Mouse (Mus musculus): ENCODE measurements around the gene Olfr606. TPM values are rescaled to one million over a fixed set of nuclear protein-coding genes. Genes with fewer than 3 reads are reported as not detected.
"Not testable (repeated sequence)": the region's sequence is repeated elsewhere in the genome, so short reads cannot be mapped to it uniquely, and the experiment has no call there.

The Olfr606 gene
- polyA plus RNA-seq (2015; fragmentation: Nextera tagmentation; extraction: Ambion mirVana): not detected in 2 replicates

DNA sequence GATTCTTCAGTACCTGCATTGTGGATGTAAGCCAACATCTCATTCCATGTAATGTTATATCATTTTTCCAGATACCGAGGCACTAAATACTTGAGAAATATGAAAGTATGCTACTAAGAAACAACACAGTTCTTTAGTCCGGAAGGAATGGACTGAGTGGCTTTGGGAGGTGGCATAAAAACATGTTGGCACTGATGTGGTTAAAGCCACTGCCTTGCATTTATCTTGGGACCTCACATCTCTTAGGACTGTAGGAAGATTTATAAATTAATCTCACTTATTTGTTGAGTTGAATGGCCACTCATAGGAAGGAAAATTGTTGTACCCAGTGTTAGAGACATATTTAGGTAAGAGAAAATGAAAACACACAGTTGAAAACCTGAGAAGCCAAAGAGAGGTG, at the start of gene Olfr606:
Olfr606 (plus strand) TSS at position 301 of the 400 bp plus-strand sequence.
- Histone ChIP-seq H3K27ac (no peak within 1 kb of the TSS), H3K4me1 (no peaks in the 10 kb centered on the region), H3K27me3 (no peaks in the 10 kb centered on the region), H3K9me3 (no peaks in the 10 kb centered on the region), H3K36me3 (no peaks in the 10 kb centered on the region), H3K4me3 (no peak within 1 kb of the TSS), H3K4me2 (replicated peaks) (no peak within 1 kb of the TSS), H3K9ac (no peak within 1 kb of the TSS)
- no peak for ATAC-seq (ENCODE audit: low FRiP score, low read depth)
- 90% methylated on average over 2 of the region's 2 CpGs for WGBS

DNA sequence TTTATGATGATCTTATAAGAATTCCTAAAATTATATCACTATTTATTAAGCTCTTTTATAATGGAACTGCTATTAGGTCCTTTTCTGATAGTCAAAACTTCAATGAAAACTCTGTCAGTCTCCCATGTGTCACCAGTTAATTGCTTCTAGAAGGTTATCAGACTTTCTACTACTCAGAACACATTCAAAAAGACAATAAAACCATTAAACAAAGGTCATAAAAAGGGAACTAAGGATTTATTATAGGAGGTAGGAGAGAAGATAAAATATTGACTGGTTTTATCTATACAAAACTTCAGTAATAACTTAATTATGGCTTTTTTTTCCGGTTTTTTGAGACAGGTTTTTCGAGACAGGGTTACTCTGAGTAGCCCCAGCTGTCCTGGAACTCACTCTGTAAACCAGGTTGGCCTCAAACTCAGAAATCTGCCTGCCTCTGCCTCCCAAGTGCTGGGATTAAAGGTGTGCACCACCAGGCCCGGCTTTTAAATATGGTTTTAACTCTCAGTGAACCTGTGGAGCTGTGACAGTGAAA, 42.3 kb upstream of the Olfr606 start:
- 76% methylated on average over 3 of the region's 3 CpGs for WGBS
- H3K27me3 ChIP-seq; H3K4me3 ChIP-seq; H3K9ac ChIP-seq; H3K36me3 ChIP-seq; H3K4me2 ChIP-seq (replicated peaks); H3K9me3 ChIP-seq; H3K27ac ChIP-seq; H3K4me1 ChIP-seq; ATAC-seq (ENCODE audit: low FRiP score, low read depth): not testable (repeated sequence)

DNA sequence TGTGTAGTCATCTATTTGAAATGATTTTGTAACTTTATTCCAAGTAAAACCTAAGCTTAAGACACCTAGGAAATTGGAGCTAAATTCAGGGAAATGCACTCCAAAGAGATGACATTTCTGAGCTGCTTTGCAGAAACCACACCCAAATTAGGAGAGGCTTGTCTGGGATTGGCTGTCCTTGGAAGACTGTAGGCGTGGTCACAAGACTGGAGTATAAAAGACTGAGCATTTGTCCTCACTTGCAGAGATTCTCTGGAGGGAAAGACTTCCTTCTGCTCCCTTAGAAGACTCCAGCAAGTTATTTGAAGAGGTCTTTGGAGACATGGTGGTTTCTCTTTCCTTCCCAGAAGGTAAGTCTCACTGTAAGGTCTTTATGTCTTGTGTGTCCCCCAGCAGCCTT, 34.1 kb upstream of the Olfr606 start, which contains the start of gene Usp17lc:
Usp17lc (plus strand) TSS at position 301 of the 400 bp plus-strand sequence.
- H3K4me3 ChIP-seq; H3K4me1 ChIP-seq; H3K4me2 ChIP-seq (replicated peaks); H3K27me3 ChIP-seq; ATAC-seq (ENCODE audit: low FRiP score, low read depth); H3K9ac ChIP-seq; H3K36me3 ChIP-seq; H3K9me3 ChIP-seq; H3K27ac ChIP-seq: not testable (repeated sequence)
- WGBS: 75% methylated on average over 1 of the region's 1 CpGs

DNA sequence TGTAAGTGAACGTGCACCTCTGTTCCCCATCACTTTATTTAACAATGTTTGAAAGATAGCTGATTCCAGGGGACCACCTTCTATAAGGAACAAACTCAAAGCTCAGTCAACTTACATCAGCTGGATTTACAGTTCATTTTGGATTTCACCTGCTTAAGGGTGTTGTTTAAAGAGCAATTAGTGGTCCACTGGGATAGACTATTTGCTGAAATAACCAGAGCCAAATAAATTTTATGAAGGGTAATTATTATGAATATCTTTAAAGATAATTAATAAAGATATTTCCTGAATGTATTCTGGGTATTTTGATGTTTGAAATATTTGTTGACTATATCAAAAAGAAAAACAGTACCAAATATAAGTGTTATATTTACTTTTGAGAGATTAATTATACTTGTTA, 3.5 kb upstream of the Olfr606 start, which contains the start of gene Olfr605:
Olfr605 (minus strand) TSS at position 101 of the 400 bp plus-strand sequence.
- 92% methylated on average over 1 of the region's 1 CpGs for WGBS

DNA sequence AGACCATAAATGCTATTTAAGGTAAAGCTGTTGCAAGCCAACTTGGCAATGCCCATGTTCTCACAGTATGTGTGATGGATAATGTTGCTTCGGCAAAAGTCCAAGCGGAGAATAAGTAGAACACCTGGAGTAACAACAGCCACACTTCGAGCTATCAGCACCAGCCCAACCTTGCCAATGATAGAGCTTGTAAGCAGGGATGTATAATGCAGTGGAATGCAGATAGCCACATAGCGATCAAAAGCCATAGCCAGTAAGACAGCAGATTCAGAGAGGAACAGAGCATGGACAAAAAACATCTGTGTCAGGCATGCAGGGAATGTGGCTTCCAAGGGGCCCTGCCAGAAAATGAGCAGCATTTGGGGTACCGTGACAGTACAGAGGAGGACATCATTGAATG, 11.7 kb downstream of the Olfr606 start:
- no peak for ATAC-seq (ENCODE audit: low FRiP score, low read depth)
- Histone ChIP-seq H3K4me1 (no peaks in the 10 kb centered on the region), H3K9ac (no peak overlapping the region), H3K36me3 (no peaks in the 10 kb centered on the region), H3K9me3 (no peaks in the 10 kb centered on the region), H3K27me3 (no peaks in the 10 kb centered on the region), H3K27ac (no peak overlapping the region), H3K4me2 (replicated peaks) (no peak overlapping the region), H3K4me3 (no peak overlapping the region)
- 90% methylated on average over 5 of the region's 5 CpGs for whole genome bisulfite sequencing

More for the DNA sequence above, 3.5 kb upstream of the Olfr606 start, which contains the start of gene Olfr605:
- Histone ChIP-seq H3K36me3 (no peaks in the 10 kb centered on the region), H3K9ac (no peak within 1 kb of the TSS), H3K9me3 (no peaks in the 10 kb centered on the region), H3K4me2 (replicated peaks) (no peak within 1 kb of the TSS), H3K27ac (no peak within 1 kb of the TSS), H3K4me3 (no peak within 1 kb of the TSS), H3K27me3 (no peaks in the 10 kb centered on the region), H3K4me1 (no peaks in the 10 kb centered on the region)
- ATAC-seq (ENCODE audit: low FRiP score, low read depth): no peak

DNA sequence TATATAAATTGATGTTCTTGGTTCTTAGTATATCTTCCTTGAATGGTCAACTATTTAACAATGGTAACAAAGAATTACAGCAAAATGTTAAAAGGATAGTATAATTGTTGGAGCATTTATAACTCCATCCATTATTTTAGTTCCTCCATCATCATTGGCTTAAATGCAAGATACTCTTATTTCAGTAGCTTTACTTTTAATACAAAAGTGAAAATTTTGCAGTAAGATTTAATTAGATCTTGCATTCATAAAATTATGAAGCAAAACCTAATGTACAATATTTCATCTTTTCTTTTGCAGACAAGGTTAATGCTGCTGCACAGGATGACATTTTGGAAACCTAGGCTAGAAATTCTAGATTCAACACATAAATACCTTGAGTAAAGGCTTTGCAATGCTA, 20.7 kb downstream of the Olfr606 start, which contains the start of gene Olfr608:
Olfr608 (plus strand) TSS at position 301 of the 400 bp plus-strand sequence.
- no peaks in the 10 kb centered on the region for H3K9me3 ChIP-seq
- ATAC-seq (ENCODE audit: low FRiP score, low read depth): no peak
- H3K36me3 ChIP-seq: no peaks in the 10 kb centered on the region
- H3K4me2 ChIP-seq (replicated peaks): no peak within 1 kb of the TSS
- H3K4me1 ChIP-seq: no peaks in the 10 kb centered on the region
- no peaks in the 10 kb centered on the region for H3K27me3 ChIP-seq
- no peak within 1 kb of the TSS for H3K27ac ChIP-seq
- no peak within 1 kb of the TSS for H3K9ac ChIP-seq
- H3K4me3 ChIP-seq: no peak within 1 kb of the TSS

DNA sequence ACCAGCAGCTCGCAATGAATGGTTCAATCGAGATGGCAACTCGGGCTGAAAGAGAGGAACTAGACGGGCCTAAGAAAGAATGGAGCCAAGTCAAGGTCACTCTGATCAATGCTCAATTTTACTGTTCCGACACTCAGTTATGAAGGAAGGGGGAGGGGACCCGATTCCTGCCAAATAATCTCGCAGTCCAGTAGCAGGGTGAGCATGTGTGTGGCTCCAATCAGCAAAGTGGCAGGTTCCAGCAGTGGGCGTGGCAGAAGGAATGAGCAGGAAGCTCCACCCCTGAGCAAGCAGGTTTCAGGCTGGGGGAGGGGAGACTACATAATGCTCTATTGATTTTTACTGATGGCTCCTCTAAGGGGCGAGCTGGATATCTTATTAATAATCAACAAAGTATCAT, 28.3 kb downstream of the Olfr606 start:
- H3K36me3 ChIP-seq; H3K27me3 ChIP-seq; H3K4me3 ChIP-seq; H3K9ac ChIP-seq; H3K4me1 ChIP-seq; H3K9me3 ChIP-seq; H3K27ac ChIP-seq; ATAC-seq (ENCODE audit: low FRiP score, low read depth); H3K4me2 ChIP-seq (replicated peaks): not testable (repeated sequence)
- WGBS: 87% methylated on average over 9 of the region's 9 CpGs

DNA sequence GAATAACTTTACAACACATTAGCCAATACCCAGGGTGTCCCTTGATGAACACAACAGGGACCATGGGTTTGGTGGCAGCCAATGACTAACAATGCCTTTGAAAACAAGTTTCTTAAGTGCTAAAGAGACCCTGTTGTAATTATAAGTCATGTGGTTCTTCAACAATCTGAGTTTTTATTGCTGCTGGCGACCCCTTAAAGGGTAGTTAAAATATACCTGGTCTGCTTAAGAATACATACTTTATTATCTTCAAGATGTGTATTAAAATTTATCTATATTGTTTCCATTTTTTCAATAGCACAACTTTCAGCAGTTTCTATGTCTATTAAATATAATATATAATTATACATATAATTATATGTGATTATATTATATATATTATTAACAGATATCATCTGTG, 49.1 kb downstream of the Olfr606 start, which contains the start of gene Olfr609:
Olfr609 (minus strand) TSS at position 101 of the 400 bp plus-strand sequence.
- no peaks in the 10 kb centered on the region for H3K9me3 ChIP-seq
- H3K27me3 ChIP-seq: no peaks in the 10 kb centered on the region
- no peaks in the 10 kb centered on the region for H3K4me1 ChIP-seq
- H3K36me3 ChIP-seq: no peaks in the 10 kb centered on the region
- H3K4me3 ChIP-seq: no peak within 1 kb of the TSS
- no peak within 1 kb of the TSS for H3K9ac ChIP-seq
- ATAC-seq (ENCODE audit: low FRiP score, low read depth): no peak
- H3K4me2 ChIP-seq (replicated peaks): no peak within 1 kb of the TSS
- WGBS: 67% methylated on average over 1 of the region's 1 CpGs
- no peak within 1 kb of the TSS for H3K27ac ChIP-seq

Small RNA genes within 50 kb of the gene (microRNA-seq; reads per million reads assigned to microRNA genes)
- gene Gm25774: not detected

Other genes with a start within 250 kb of the Olfr606 start
- not detected in 2 replicates for gene Olfr593, start 237.2 kb upstream of the Olfr606 start, polyA plus RNA-seq (2015; fragmentation: Nextera tagmentation; extraction: Ambion mirVana)
- not detected in 2 replicates for gene Olfr594, start 232.1 kb upstream of the Olfr606 start, polyA plus RNA-seq (2015; fragmentation: Nextera tagmentation; extraction: Ambion mirVana)
- gene Usp17ld, start 196.5 kb upstream of the Olfr606 start, polyA plus RNA-seq (2015; fragmentation: Nextera tagmentation; extraction: Ambion mirVana): not detected in 2 replicates
- not detected in 2 replicates for gene Olfr596, start 143.4 kb upstream of the Olfr606 start, polyA plus RNA-seq (2015; fragmentation: Nextera tagmentation; extraction: Ambion mirVana)
- not detected in 2 replicates for gene Olfr597, start 132.7 kb upstream of the Olfr606 start, polyA plus RNA-seq (2015; fragmentation: Nextera tagmentation; extraction: Ambion mirVana)
- not detected in 2 replicates for gene Olfr598, start 125.5 kb upstream of the Olfr606 start, polyA plus RNA-seq (2015; fragmentation: Nextera tagmentation; extraction: Ambion mirVana)
- not detected in 2 replicates for gene Olfr599, start 113.1 kb upstream of the Olfr606 start, polyA plus RNA-seq (2015; fragmentation: Nextera tagmentation; extraction: Ambion mirVana)
- gene Olfr600, start 99.4 kb upstream of the Olfr606 start, polyA plus RNA-seq (2015; fragmentation: Nextera tagmentation; extraction: Ambion mirVana): not detected in 2 replicates
- not detected in 2 replicates for gene Olfr601, start 86.4 kb upstream of the Olfr606 start, polyA plus RNA-seq (2015; fragmentation: Nextera tagmentation; extraction: Ambion mirVana)
- not detected in 2 replicates for gene Olfr603, start 62.9 kb upstream of the Olfr606 start, polyA plus RNA-seq (2015; fragmentation: Nextera tagmentation; extraction: Ambion mirVana)
- gene Usp17lc, start 34.0 kb upstream of the Olfr606 start, polyA plus RNA-seq (2015; fragmentation: Nextera tagmentation; extraction: Ambion mirVana): not detected in 2 replicates
- not detected in 2 replicates for gene Olfr605, start 3.6 kb upstream of the Olfr606 start, polyA plus RNA-seq (2015; fragmentation: Nextera tagmentation; extraction: Ambion mirVana)
- gene Olfr607, start 15.1 kb downstream of the Olfr606 start, polyA plus RNA-seq (2015; fragmentation: Nextera tagmentation; extraction: Ambion mirVana): not detected in 2 replicates
- gene Olfr608, start 20.8 kb downstream of the Olfr606 start, polyA plus RNA-seq (2015; fragmentation: Nextera tagmentation; extraction: Ambion mirVana): not detected in 2 replicates
- not detected in 2 replicates for gene Olfr609, start 49.0 kb downstream of the Olfr606 start, polyA plus RNA-seq (2015; fragmentation: Nextera tagmentation; extraction: Ambion mirVana)
- gene Olfr610, start 63.1 kb downstream of the Olfr606 start, polyA plus RNA-seq (2015; fragmentation: Nextera tagmentation; extraction: Ambion mirVana): not detected in 2 replicates
- not detected in 2 replicates for gene Olfr611, start 71.8 kb downstream of the Olfr606 start, polyA plus RNA-seq (2015; fragmentation: Nextera tagmentation; extraction: Ambion mirVana)
- not detected in 2 replicates for gene Olfr612, start 93.7 kb downstream of the Olfr606 start, polyA plus RNA-seq (2015; fragmentation: Nextera tagmentation; extraction: Ambion mirVana)
- gene Olfr613, start 99.0 kb downstream of the Olfr606 start, polyA plus RNA-seq (2015; fragmentation: Nextera tagmentation; extraction: Ambion mirVana): not detected in 2 replicates
- not detected in 2 replicates for gene Olfr615, start 107.0 kb downstream of the Olfr606 start, polyA plus RNA-seq (2015; fragmentation: Nextera tagmentation; extraction: Ambion mirVana)
- gene Olfr616, start 120.1 kb downstream of the Olfr606 start, polyA plus RNA-seq (2015; fragmentation: Nextera tagmentation; extraction: Ambion mirVana): not detected in 2 replicates
- not detected in 2 replicates for gene Olfr617, start 124.0 kb downstream of the Olfr606 start, polyA plus RNA-seq (2015; fragmentation: Nextera tagmentation; extraction: Ambion mirVana)
- not detected in 2 replicates for gene Olfr618, start 141.1 kb downstream of the Olfr606 start, polyA plus RNA-seq (2015; fragmentation: Nextera tagmentation; extraction: Ambion mirVana)
- gene Olfr619, start 151.5 kb downstream of the Olfr606 start, polyA plus RNA-seq (2015; fragmentation: Nextera tagmentation; extraction: Ambion mirVana): not detected in 2 replicates
- not detected in 2 replicates for gene Olfr620, start 163.5 kb downstream of the Olfr606 start, polyA plus RNA-seq (2015; fragmentation: Nextera tagmentation; extraction: Ambion mirVana)
- not detected in 2 replicates for gene Olfr622, start 193.7 kb downstream of the Olfr606 start, polyA plus RNA-seq (2015; fragmentation: Nextera tagmentation; extraction: Ambion mirVana)
- not detected in 2 replicates for gene Olfr623, start 214.7 kb downstream of the Olfr606 start, polyA plus RNA-seq (2015; fragmentation: Nextera tagmentation; extraction: Ambion mirVana)
- gene Olfr624, start 222.1 kb downstream of the Olfr606 start, polyA plus RNA-seq (2015; fragmentation: Nextera tagmentation; extraction: Ambion mirVana): 0.08 TPM in 1 of 2 replicates, not detected in the other
- gene Olfr625-ps1, start 233.7 kb downstream of the Olfr606 start, polyA plus RNA-seq (2015; fragmentation: Nextera tagmentation; extraction: Ambion mirVana): not detected in 2 replicates

Data from limb, embryonic 13.5 days (tissue).